Mouse (Mus musculus) embryonic fibroblast, embryonic 13.5 days (primary cell): ENCODE data around the gene Sfxn3.

Experiments used
- CTCF ChIP-seq: IDR thresholded peaks from 2 replicates; pipeline ENCODE4 v1.5.1; 2011; ENCODE audit warnings: mild to moderate bottlenecking, control low read depth, low read length, moderate library complexity, borderline replicate concordance; ENCODE audit not compliant: insufficient read depth
- POLR2A ChIP-seq: IDR thresholded peaks from 2 replicates; pipeline ENCODE4 v1.6.1; 2011; ENCODE audit warnings: low read depth, mild to moderate bottlenecking, control low read depth, low read length, moderate library complexity

DNA sequence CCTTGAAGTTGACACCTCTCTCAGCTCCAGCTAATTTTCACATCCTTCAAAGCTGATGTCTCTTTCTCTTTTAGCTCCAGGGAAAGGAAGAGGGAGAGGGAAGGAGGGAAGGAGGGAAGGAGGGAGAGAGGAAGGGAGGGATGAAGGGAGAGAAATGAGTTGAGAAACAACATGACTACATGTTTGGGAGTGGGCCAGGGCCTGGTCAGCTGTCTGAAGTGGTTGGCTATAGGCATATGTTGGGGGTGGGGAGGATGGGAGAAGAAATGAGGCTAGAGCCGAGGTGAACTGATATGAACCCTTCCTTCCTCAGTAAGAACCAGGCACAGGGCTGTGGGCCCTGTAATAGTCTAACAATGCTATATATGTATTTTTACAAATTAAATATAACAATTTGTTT lies 58.3 kb downstream of the Sfxn3 start:
- TF ChIP-seq POLR2A = no peak
- no peak for TF ChIP-seq CTCF
